Mouse (Mus musculus): ENCODE data around the gene Dolpp1. TPM values are rescaled to one million over a fixed set of nuclear protein-coding genes. Genes with fewer than 3 reads are reported as not detected.

Gene Dolpp1
- total RNA-seq, 1 experiment: 55.6 TPM

DNA sequence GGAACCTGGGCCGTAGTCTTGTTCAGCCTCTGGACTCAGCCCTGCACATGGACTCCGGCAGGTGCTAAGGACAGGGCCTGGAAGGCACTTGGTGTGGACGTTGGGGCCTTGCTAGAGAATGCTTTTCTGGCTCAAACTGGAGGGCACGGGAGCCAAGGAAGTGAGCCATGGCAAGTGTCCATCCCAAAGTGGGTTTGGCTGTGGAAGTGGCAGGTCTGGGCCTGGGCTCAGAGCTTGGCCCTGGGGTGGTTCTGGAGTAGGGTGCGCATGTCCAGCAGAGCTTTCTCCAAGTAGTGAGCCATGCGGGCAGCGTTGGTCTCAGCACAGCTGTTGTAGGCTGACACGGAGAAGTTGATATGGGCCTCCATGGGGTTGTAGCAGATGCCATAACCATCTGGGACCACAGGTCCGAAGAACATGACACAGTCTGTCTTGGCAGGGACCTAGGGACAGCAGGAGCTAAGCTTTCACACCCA, 10.3 kb downstream of the Dolpp1 start:
- peaks cover 14% of the 10 kb centered on the region for H3K36me3 ChIP-seq (ENCODE audit: control insufficient read depth, insufficient read depth, low read length, poor library complexity, severe bottlenecking)

DNA sequence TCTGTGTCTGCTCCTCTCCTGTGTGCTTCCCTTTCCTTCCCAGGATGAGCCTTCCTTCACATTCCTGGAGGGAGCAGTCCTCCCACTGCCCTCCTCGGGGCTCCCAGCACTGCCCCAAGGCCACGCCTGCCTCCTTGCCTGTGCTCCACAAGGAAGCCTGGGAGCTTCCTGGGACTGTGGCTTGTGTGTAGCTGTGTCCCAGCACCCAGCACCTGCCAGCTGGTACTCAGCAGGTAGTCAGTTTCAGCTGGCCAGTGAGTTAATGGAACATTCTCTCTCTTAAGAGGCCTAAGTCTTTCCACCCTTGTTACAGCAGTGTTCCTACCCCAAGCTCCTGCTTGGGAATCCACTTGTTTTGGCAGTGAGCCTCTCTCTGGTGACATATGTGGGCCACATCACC, 10.8 kb downstream of the Dolpp1 start:
- no peaks in the 10 kb centered on the region for H3K9me3 ChIP-seq (ENCODE audit: control insufficient read depth, insufficient read depth, low read depth, low read length)
- DNase-seq (ENCODE audit: low read depth, low spot score): no peak
- H3K4me1 ChIP-seq (ENCODE audit: control insufficient read depth in 2 of 2, insufficient read depth in 2 of 2, low read length in 2 of 2, poor library complexity in 1 of 2): peaks cover 4 to 32% of the 10 kb centered on the region in 2 experiments
- in situ Hi-C loops (cut with MboI; ENCODE audit: low sequenced_read_pairs in 2 of 2, unreplicated experiment in 2 of 2): no loop called here
- no peak overlapping the region for H3K27ac ChIP-seq (ENCODE audit: insufficient read depth, low read depth, low read length, poor library complexity, severe bottlenecking)
- H3K9ac ChIP-seq (ENCODE audit: insufficient read depth, low read depth, low read length, poor library complexity, severe bottlenecking): no peak overlapping the region
- H3K36me3 ChIP-seq (ENCODE audit: control insufficient read depth, insufficient read depth, low read length, poor library complexity, severe bottlenecking): peaks cover 11% of the 10 kb centered on the region
- H3K4me3 ChIP-seq (ENCODE audit: insufficient read depth in 1 of 2, low read depth in 1 of 2, low read length in 2 of 2, poor library complexity in 1 of 2, severe bottlenecking in 1 of 2): no peak overlapping the region
- TF ChIP-seq CHD2 (IDR thresholded peaks at IDR 0.05; ENCODE audit: low read depth, low read length): no peak
- no peak for TF ChIP-seq ZC3H11A (IDR thresholded peaks at IDR 0.05; ENCODE audit: borderline replicate concordance, low read depth, low read length)
- no peak for TF ChIP-seq ZNF384 (IDR thresholded peaks at IDR 0.05; ENCODE audit: low read depth, low read length)
- no peak for TF ChIP-seq MAFK (IDR thresholded peaks at IDR 0.05; ENCODE audit: insufficient read depth, low read depth, low read length)
- no peak for TF ChIP-seq HCFC1 (IDR thresholded peaks at IDR 0.05; ENCODE audit: borderline replicate concordance, insufficient read depth, low read length)

More for the DNA sequence above, 10.3 kb downstream of the Dolpp1 start:
- no peak for TF ChIP-seq ZNF384 (IDR thresholded peaks at IDR 0.05; ENCODE audit: low read depth, low read length)
- TF ChIP-seq HCFC1 (IDR thresholded peaks at IDR 0.05; ENCODE audit: borderline replicate concordance, insufficient read depth, low read length): no peak
- TF ChIP-seq ZC3H11A (IDR thresholded peaks at IDR 0.05; ENCODE audit: borderline replicate concordance, low read depth, low read length): no peak
- no peak for TF ChIP-seq CHD2 (IDR thresholded peaks at IDR 0.05; ENCODE audit: low read depth, low read length)
- no peak for TF ChIP-seq MAFK (IDR thresholded peaks at IDR 0.05; ENCODE audit: insufficient read depth, low read depth, low read length)
- Histone ChIP-seq H3K9me3 (ENCODE audit: control insufficient read depth, insufficient read depth, low read depth, low read length) (no peaks in the 10 kb centered on the region), H3K9ac (ENCODE audit: insufficient read depth, low read depth, low read length, poor library complexity, severe bottlenecking) (no peak overlapping the region), H3K4me3 (ENCODE audit: insufficient read depth in 1 of 2, low read depth in 1 of 2, low read length in 2 of 2, poor library complexity in 1 of 2, severe bottlenecking in 1 of 2) (no peak overlapping the region), H3K4me1 (ENCODE audit: control insufficient read depth in 2 of 2, insufficient read depth in 2 of 2, low read length in 2 of 2, poor library complexity in 1 of 2) (peaks cover 4 to 32% of the 10 kb centered on the region in 2 experiments), H3K27ac (ENCODE audit: insufficient read depth, low read depth, low read length, poor library complexity, severe bottlenecking) (no peak overlapping the region)
- in situ Hi-C loops (cut with MboI; ENCODE audit: low sequenced_read_pairs in 2 of 2, unreplicated experiment in 2 of 2): no loop called here
- no peak for DNase-seq (ENCODE audit: low read depth, low spot score)

DNA sequence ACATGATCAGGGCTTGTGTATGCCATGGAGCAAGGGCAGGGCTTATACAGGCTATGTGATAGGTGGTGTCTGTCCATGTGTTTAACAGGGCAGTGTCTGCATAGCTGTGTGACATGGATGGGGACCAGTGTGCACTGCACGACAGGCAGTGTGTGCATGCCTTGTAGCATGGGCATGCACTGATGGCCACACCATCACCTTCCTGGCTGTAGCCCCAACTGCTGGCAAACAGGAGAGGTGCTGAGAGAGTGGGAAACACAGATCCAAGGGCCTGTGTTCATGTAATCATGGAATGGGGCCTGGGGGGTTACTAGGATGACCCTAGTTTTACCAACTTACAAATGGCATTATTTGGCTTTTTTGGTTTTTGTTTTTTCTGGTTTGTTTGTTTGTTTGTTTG, 11.8 kb downstream of the Dolpp1 start:
- TF ChIP-seq ZNF384 (IDR thresholded peaks at IDR 0.05; ENCODE audit: low read depth, low read length) (no peak), MAFK (IDR thresholded peaks at IDR 0.05; ENCODE audit: insufficient read depth, low read depth, low read length) (no peak), ZC3H11A (IDR thresholded peaks at IDR 0.05; ENCODE audit: borderline replicate concordance, low read depth, low read length) (no peak)
- in situ Hi-C loops (cut with MboI; ENCODE audit: low sequenced_read_pairs in 2 of 2, unreplicated experiment in 2 of 2): no loop called here
- no peak overlapping the region for H3K9ac ChIP-seq (ENCODE audit: insufficient read depth, low read depth, low read length, poor library complexity, severe bottlenecking)
- H3K4me3 ChIP-seq (ENCODE audit: insufficient read depth in 1 of 2, low read depth in 1 of 2, low read length in 2 of 2, poor library complexity in 1 of 2, severe bottlenecking in 1 of 2): no peak overlapping the region
- no peaks in the 10 kb centered on the region for H3K9me3 ChIP-seq (ENCODE audit: control insufficient read depth, insufficient read depth, low read depth, low read length)
- H3K27ac ChIP-seq (ENCODE audit: insufficient read depth, low read depth, low read length, poor library complexity, severe bottlenecking): no peak overlapping the region
- H3K36me3 ChIP-seq (ENCODE audit: control insufficient read depth, insufficient read depth, low read length, poor library complexity, severe bottlenecking): peaks cover 2% of the 10 kb centered on the region; the same call in 1 of the 2 replicates
- peaks cover 2 to 24% of the 10 kb centered on the region in 2 experiments for H3K4me1 ChIP-seq (ENCODE audit: control insufficient read depth in 2 of 2, insufficient read depth in 2 of 2, low read length in 2 of 2, poor library complexity in 1 of 2)
- no peak for DNase-seq (ENCODE audit: low read depth, low spot score)

DNA sequence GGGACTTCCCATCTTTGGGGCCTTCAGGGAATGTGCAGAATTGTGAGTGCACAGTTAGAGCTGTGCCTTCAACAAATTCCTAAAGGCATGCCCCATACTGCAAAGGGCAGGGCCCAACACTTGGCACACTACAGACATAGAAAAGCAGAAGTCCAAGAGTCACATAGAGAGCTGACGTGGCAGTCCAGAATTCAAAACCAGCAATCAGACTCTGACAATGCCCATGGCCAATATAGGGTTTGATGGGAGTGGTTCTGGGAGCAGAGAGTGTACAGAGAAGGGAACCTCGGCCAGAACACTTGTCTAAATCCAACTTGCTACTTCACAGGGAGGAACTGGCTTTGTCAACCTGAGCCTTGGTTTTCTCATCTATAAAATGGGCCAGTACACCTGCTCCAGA, 15.2 kb downstream of the Dolpp1 start:
- peaks cover 0 to 11% of the 10 kb centered on the region in 2 experiments; a peak in 1 of 4 replicates for H3K4me1 ChIP-seq (ENCODE audit: control insufficient read depth in 2 of 2, insufficient read depth in 2 of 2, low read length in 2 of 2, poor library complexity in 1 of 2)
- peaks cover 2% of the 10 kb centered on the region; the same call in 1 of the 2 replicates for H3K36me3 ChIP-seq (ENCODE audit: control insufficient read depth, insufficient read depth, low read length, poor library complexity, severe bottlenecking)
- no peak overlapping the region for H3K4me3 ChIP-seq (ENCODE audit: insufficient read depth in 1 of 2, low read depth in 1 of 2, low read length in 2 of 2, poor library complexity in 1 of 2, severe bottlenecking in 1 of 2)
- no peaks in the 10 kb centered on the region for H3K9me3 ChIP-seq (ENCODE audit: control insufficient read depth, insufficient read depth, low read depth, low read length)
- H3K27ac ChIP-seq (ENCODE audit: insufficient read depth, low read depth, low read length, poor library complexity, severe bottlenecking): no peak overlapping the region
- in situ Hi-C loops (cut with MboI; ENCODE audit: low sequenced_read_pairs in 2 of 2, unreplicated experiment in 2 of 2): no loop called here
- no peak for TF ChIP-seq MAFK (IDR thresholded peaks at IDR 0.05; ENCODE audit: insufficient read depth, low read depth, low read length)
- no peak for DNase-seq (ENCODE audit: low read depth, low spot score)
- H3K9ac ChIP-seq (ENCODE audit: insufficient read depth, low read depth, low read length, poor library complexity, severe bottlenecking): no peak overlapping the region

DNA sequence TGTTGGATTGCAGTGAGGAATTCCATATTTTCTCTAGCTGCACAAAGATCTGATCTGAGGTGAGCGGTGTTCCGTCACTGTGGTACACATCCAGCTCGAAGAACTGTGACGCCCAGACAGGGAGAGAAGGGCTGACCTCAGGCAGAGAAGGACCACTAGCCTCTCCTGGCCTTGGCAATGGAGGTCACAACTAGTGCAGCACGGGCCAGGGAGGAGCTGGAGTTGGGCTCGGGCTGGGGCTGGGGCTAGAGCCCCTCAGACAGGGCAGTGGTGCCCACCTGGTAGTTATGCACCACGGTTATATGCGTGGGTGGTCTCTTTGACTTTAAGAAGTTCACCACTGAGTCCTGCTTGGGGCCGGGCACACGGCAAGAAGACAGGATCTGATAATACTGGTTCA, 15.7 kb downstream of the Dolpp1 start:
- Histone ChIP-seq H3K36me3 (ENCODE audit: control insufficient read depth, insufficient read depth, low read length, poor library complexity, severe bottlenecking) (peaks cover 3% of the 10 kb centered on the region; the same call in 1 of the 2 replicates), H3K4me1 (ENCODE audit: control insufficient read depth in 2 of 2, insufficient read depth in 2 of 2, low read length in 2 of 2, poor library complexity in 1 of 2) (peaks cover 0 to 11% of the 10 kb centered on the region in 2 experiments; a peak in 1 of 4 replicates), H3K9ac (ENCODE audit: insufficient read depth, low read depth, low read length, poor library complexity, severe bottlenecking) (no peak overlapping the region), H3K4me3 (ENCODE audit: insufficient read depth in 1 of 2, low read depth in 1 of 2, low read length in 2 of 2, poor library complexity in 1 of 2, severe bottlenecking in 1 of 2) (no peak overlapping the region), H3K9me3 (ENCODE audit: control insufficient read depth, insufficient read depth, low read depth, low read length) (no peaks in the 10 kb centered on the region), H3K27ac (ENCODE audit: insufficient read depth, low read depth, low read length, poor library complexity, severe bottlenecking) (no peak overlapping the region)
- no peak for DNase-seq (ENCODE audit: low read depth, low spot score)
- TF ChIP-seq CHD2 (IDR thresholded peaks at IDR 0.05; ENCODE audit: low read depth, low read length): no peak
- TF ChIP-seq ZNF384 (IDR thresholded peaks at IDR 0.05; ENCODE audit: low read depth, low read length): no peak
- TF ChIP-seq MAFK (IDR thresholded peaks at IDR 0.05; ENCODE audit: insufficient read depth, low read depth, low read length): no peak
- TF ChIP-seq HCFC1 (IDR thresholded peaks at IDR 0.05; ENCODE audit: borderline replicate concordance, insufficient read depth, low read length): no peak
- TF ChIP-seq ZC3H11A (IDR thresholded peaks at IDR 0.05; ENCODE audit: borderline replicate concordance, low read depth, low read length): no peak
- in situ Hi-C loops (cut with MboI; ENCODE audit: low sequenced_read_pairs in 2 of 2, unreplicated experiment in 2 of 2): no loop called here
